In genomic region chr19:59460328-59461115, GRCm38 (mm10) we compare ENCODE assay signal across 10 mouse cellular contexts. TPM values are rescaled to one million over a fixed set of nuclear protein-coding genes. Genes with fewer than 3 reads are reported as not detected.
DNase-seq lines count a peak whose midpoint lies in the region; ATAC-seq and TF ChIP-seq lines count a peak whose summit lies in the region.
"Had no signal": no experiment of that assay in that cellular context is flagged by ENCODE, and none has a peak within 500 bp of the region (broad histone marks: within the 10 kb centered on the region; RNA-seq: fewer than 3 reads in every experiment).

No protein-coding gene starts in this region.

- no peaks in the 10 kb centered on the region for H3K9me3 ChIP-seq in limb, embryonic 12.5 days

- H3K27me3 ChIP-seq in testis, adult 2 months (ENCODE audit: control insufficient read depth, insufficient read depth, low read length) = peaks cover 11% of the 10 kb centered on the region
- H3K27me3 ChIP-seq in limb, embryonic 12.5 days = peaks cover 91% of the 10 kb centered on the region

- no peak for TF ChIP-seq CTCF in testis, adult 2 months (IDR thresholded peaks at IDR 0.05; ENCODE audit: control insufficient read depth, insufficient read depth, insufficient replicate concordance, low read depth, low read length)

- no peak overlapping the region for H3K27ac ChIP-seq in testis, adult 2 months (ENCODE audit: control insufficient read depth, insufficient read depth, low read depth, low read length)
- peak overlapping the region; percentile 17; the same call in 1 of the 2 replicates for H3K27ac ChIP-seq in limb, embryonic 12.5 days

- H3K4me3 ChIP-seq in testis, adult 2 months (ENCODE audit: control insufficient read depth, low read depth, low read length) = peak overlapping the region; percentile 46
- H3K4me3 ChIP-seq in limb, embryonic 12.5 days (replicated peaks) = peak overlapping the region; percentile 50
- H3K4me3 ChIP-seq: myocyte had no signal

- peak overlapping the region; percentile 66 for H3K9ac ChIP-seq in limb, embryonic 12.5 days (replicated peaks)

- H3K4me2 ChIP-seq in limb, embryonic 12.5 days = peak overlapping the region; percentile 77

- no peak for TF ChIP-seq POLR2A in testis, adult 2 months (IDR thresholded peaks at IDR 0.05; ENCODE audit: control insufficient read depth, low read depth, low read length)

- H3K4me1 ChIP-seq in testis, adult 2 months (ENCODE audit: control insufficient read depth, insufficient read depth, low read length) = peaks cover 22% of the 10 kb centered on the region
- peaks cover 18% of the 10 kb centered on the region for H3K4me1 ChIP-seq in limb, embryonic 12.5 days (replicated peaks)

- ATAC-seq in limb, embryonic 12.5 days (ENCODE audit: insufficient number of reproducible peaks, insufficient read depth, low FRiP score, low TSS enrichment, low read depth) = no peak

- peak; percentile 56 to 66 for DNase-seq in cerebellum, postnatal 10 days
- DNase-seq in cerebellum, adult 11 months = no peak
- no peak for DNase-seq in testis, postnatal 14 days (ENCODE audit: low spot score)
- no peak for DNase-seq in frontal cortex, postnatal 14 days (ENCODE audit: low spot score in 2 of 2)
- DNase-seq in spleen, postnatal 14 days (ENCODE audit: low spot score in 2 of 2) = no peak
- no peak for DNase-seq in adrenal gland, postnatal 10 days

- under 1% methylated on average over 34 of the region's 34 CpGs for WGBS in limb, embryonic 12.5 days

- no peaks in the 10 kb centered on the region for H3K36me3 ChIP-seq in testis, adult 2 months (ENCODE audit: control insufficient read depth, insufficient read depth, low read length)
- no peaks in the 10 kb centered on the region for H3K36me3 ChIP-seq in limb, embryonic 12.5 days

RNA-seq across cellular contexts. Expression of gene Emx2, which starts 2.4 kb away (rescaled TPM):
- 1.7 and 2.6 TPM in 2 replicates for polyA plus RNA-seq in testis, adult 2 months (2012; rRNA removed)
- polyA plus RNA-seq in limb, embryonic 12.5 days (2016; fragmentation: Nextera tagmentation; extraction: Ambion mirVana) = 12.0 and 18.9 TPM in 2 replicates
- under 1 TPM in 1 of 2 experiments, not detected in 1; 0.27 TPM for total RNA-seq in adrenal gland, postnatal 10 days (2021)
- polyA plus RNA-seq: large intestine, adult 2 months; myocyte had no signal

Comparison
In these comparisons a context has a peak if more than half of its experiments do, and no peak if none do; other contexts are left out.
1. DNase-seq: peak in cerebellum, postnatal 10 days (2 of 2); none in cerebellum, adult 11 months (single experiment), testis, postnatal 14 days (single experiment), frontal cortex, postnatal 14 days (0 of 2), spleen, postnatal 14 days (0 of 2) and adrenal gland, postnatal 10 days (single experiment).